In genomic region chr2:103584093-103584492, GRCm38 (mm10) we compare ENCODE assay signal across 21 mouse cellular contexts. TPM values are rescaled to one million over a fixed set of nuclear protein-coding genes. Genes with fewer than 3 reads are reported as not detected.
DNase-seq lines count a peak whose midpoint lies in the region; ATAC-seq lines count a peak whose summit lies in the region.
"Had no signal": no experiment of that assay in that cellular context is flagged by ENCODE, and none has a peak within 500 bp of the region (broad histone marks: within the 10 kb centered on the region; RNA-seq: fewer than 3 reads in every experiment).

No protein-coding gene starts in this region.

- no peaks in the 10 kb centered on the region for H3K36me3 ChIP-seq in liver, embryonic 11.5 days (ENCODE audit: control insufficient read depth, insufficient read depth, low read length)
- no peaks in the 10 kb centered on the region for H3K36me3 ChIP-seq in liver, embryonic 13.5 days
- H3K36me3 ChIP-seq in forebrain, embryonic 12.5 days (replicated peaks), result no peaks in the 10 kb centered on the region
- H3K36me3 ChIP-seq: embryonic facial prominence, embryonic 10.5 days; hindbrain, embryonic 12.5 days; neural tube, embryonic 12.5 days had no signal

- H3K9ac ChIP-seq in liver, embryonic 11.5 days (ENCODE audit: low read depth, low read length), result no peak overlapping the region
- H3K9ac ChIP-seq in liver, embryonic 13.5 days, result no peak overlapping the region
- H3K9ac ChIP-seq in forebrain, embryonic 12.5 days, result no peak overlapping the region
- H3K9ac ChIP-seq: hindbrain, embryonic 12.5 days; neural tube, embryonic 12.5 days had no signal

- peak; percentile 98 for ATAC-seq in liver, embryonic 11.5 days (replicated peaks; ENCODE audit: low FRiP score)
- ATAC-seq in liver, embryonic 13.5 days (ENCODE audit: low read depth), result peak; percentile 98
- ATAC-seq in megakaryocyte-erythroid progenitor cell, adult 5-6 weeks (replicated peaks; ENCODE audit: low FRiP score, low TSS enrichment, poor library complexity, severe bottlenecking), result peak; percentile 98
- ATAC-seq in forebrain, embryonic 12.5 days (ENCODE audit: low FRiP score), result no peak
- ATAC-seq: forebrain, embryonic 14.5 days had no signal

- DNase-seq in liver, embryonic 11.5 days (ENCODE audit: low spot score), result no peak
- DNase-seq in liver, result no peak
- peak; percentile 36 for DNase-seq in c-Kit-positive CD71-positive TER-119-negative erythroid progenitor cells, embryonic 14.5 days (ENCODE audit: low read depth)
- peak; percentile 66 for DNase-seq in liver, embryonic 13.5 days
- DNase-seq in adrenal gland, postnatal 10 days, result no peak
- DNase-seq in embryo, embryonic 10 days (ENCODE audit: low spot score), result no peak
- DNase-seq: cerebellum, adult 18-20 months; cerebellum, postnatal 25 days; gastrocnemius, postnatal 14 days; heart, postnatal 10 days; lung, postnatal 10 days; right cerebral cortex, adult 18-20 months; thymus, adult 18-20 months; thymus, postnatal 4 days had no signal

- no peak overlapping the region for H3K4me3 ChIP-seq in liver, embryonic 11.5 days (ENCODE audit: low read depth, low read length)
- H3K4me3 ChIP-seq in liver, embryonic 13.5 days (replicated peaks), result no peak overlapping the region
- H3K4me3 ChIP-seq in forebrain, embryonic 12.5 days (replicated peaks), result no peak overlapping the region
- H3K4me3 ChIP-seq: embryonic facial prominence, embryonic 10.5 days; hindbrain, embryonic 12.5 days; megakaryocyte, embryonic 14.5 days; neural tube, embryonic 12.5 days had no signal

- 0 out of 2 replicates have a peak overlapping the region, but pooled peaks have one; percentile 15 for H3K27ac ChIP-seq in liver, embryonic 11.5 days (ENCODE audit: low read depth, low read length)
- peak overlapping the region; percentile 80 for H3K27ac ChIP-seq in liver, embryonic 13.5 days
- H3K27ac ChIP-seq in forebrain, embryonic 12.5 days, result no peak overlapping the region
- H3K27ac ChIP-seq: embryonic facial prominence, embryonic 10.5 days; hindbrain, embryonic 12.5 days; neural tube, embryonic 12.5 days had no signal

- H3K4me2 ChIP-seq in liver, embryonic 11.5 days, result peak overlapping the region; percentile 31
- peak overlapping the region; percentile 47 for H3K4me2 ChIP-seq in liver, embryonic 13.5 days
- H3K4me2 ChIP-seq in forebrain, embryonic 12.5 days, result no peak overlapping the region
- H3K4me2 ChIP-seq: hindbrain, embryonic 12.5 days; neural tube, embryonic 12.5 days had no signal

- 0 out of 2 replicates have a peak, but pooled peaks cover 2% of the 10 kb centered on the region for H3K27me3 ChIP-seq in liver, embryonic 11.5 days (replicated peaks; ENCODE audit: control insufficient read depth, insufficient read depth, low read length)
- H3K27me3 ChIP-seq in liver, embryonic 13.5 days, result no peaks in the 10 kb centered on the region
- no peaks in the 10 kb centered on the region for H3K27me3 ChIP-seq in forebrain, embryonic 12.5 days
- H3K27me3 ChIP-seq: hindbrain, embryonic 12.5 days; neural tube, embryonic 12.5 days had no signal

- peaks cover 37% of the 10 kb centered on the region for H3K4me1 ChIP-seq in liver, embryonic 11.5 days (replicated peaks; ENCODE audit: control insufficient read depth, insufficient read depth, low read length)
- H3K4me1 ChIP-seq in liver, embryonic 13.5 days (replicated peaks), result peaks cover 73% of the 10 kb centered on the region
- no peaks in the 10 kb centered on the region; the same call in 1 of the 2 replicates for H3K4me1 ChIP-seq in forebrain, embryonic 12.5 days

- H3K9me3 ChIP-seq in liver, embryonic 11.5 days (ENCODE audit: control insufficient read depth, low read length), result no peaks in the 10 kb centered on the region
- no peaks in the 10 kb centered on the region for H3K9me3 ChIP-seq in liver, embryonic 13.5 days (replicated peaks)
- H3K9me3 ChIP-seq in forebrain, embryonic 12.5 days, result no peaks in the 10 kb centered on the region
- H3K9me3 ChIP-seq: embryonic facial prominence, embryonic 10.5 days; hindbrain, embryonic 12.5 days; megakaryocyte, embryonic 14.5 days; neural tube, embryonic 12.5 days had no signal

RNA-seq across cellular contexts. Expression of gene Abtb2, which starts 18.0 kb away (rescaled TPM):
- polyA plus RNA-seq in liver, embryonic 11.5 days (2014; fragmentation: Nextera tagmentation; extraction: Ambion mirVana), result 4.6 and 5.4 TPM in 2 replicates
- polyA plus RNA-seq in liver, embryonic 13.5 days (2015; fragmentation: Nextera tagmentation; extraction: Ambion mirVana), result 1.9 and 2.6 TPM in 2 replicates
- 0.57 and 1.4 TPM in 2 replicates for total RNA-seq in megakaryocyte-erythroid progenitor cell, adult 5-6 weeks (2014; fragmentation: Nextera tagmentation)
- total RNA-seq in megakaryocyte-erythroid progenitor cell, adult 5-6 weeks (2017), result 0.42 and 0.99 TPM in 2 replicates
- 10 to 100 TPM; 10.7 to 12.3 TPM for total RNA-seq in adrenal gland, postnatal 10 days (2021)
- polyA plus RNA-seq in forebrain, embryonic 12.5 days (2016; fragmentation: Nextera tagmentation; extraction: Ambion mirVana), result 14.9 and 15.7 TPM in 2 replicates

Comparison
In these comparisons a context has a peak if more than half of its experiments do, and no peak if none do; other contexts are left out.
1. DNase-seq: peak in c-Kit-positive CD71-positive TER-119-negative erythroid progenitor cells, embryonic 14.5 days (single experiment) and liver, embryonic 13.5 days (single experiment); none in liver, embryonic 11.5 days (single experiment), liver (single experiment), adrenal gland, postnatal 10 days (single experiment) and embryo, embryonic 10 days (single experiment).